Mouse (Mus musculus): Measurements from ENCODE around the gene Zfp536. TPM values are rescaled to one million over a fixed set of nuclear protein-coding genes. Genes with fewer than 3 reads are reported as not detected.

Zfp536 gene
- polyA plus RNA-seq, 1 experiment from 2014 or later = 3.7 TPM

GRCm38 (mm10) chr7:37481165-37481564 lies 292.3 kb downstream of the Zfp536 start:
- Histone ChIP-seq H3K4me2 (ENCODE audit: low read length) (no peak overlapping the region), H3K27me3 (ENCODE audit: insufficient read depth, low read length) (no peaks in the 10 kb centered on the region), H3K27ac (no peak overlapping the region), H3K36me3 (ENCODE audit: insufficient read depth, low read length) (no peaks in the 10 kb centered on the region), H3K4me3 (replicated peaks; ENCODE audit: low read depth, low read length) (no peak overlapping the region), H3K4me1 (replicated peaks; ENCODE audit: insufficient read depth, low read length) (no peaks in the 10 kb centered on the region), H3K9ac (ENCODE audit: low read depth, low read length) (no peak overlapping the region), H3K9me3 (replicated peaks; ENCODE audit: low read length) (no peaks in the 10 kb centered on the region)
- no peak for TF ChIP-seq CTCF (IDR thresholded peaks at IDR 0.05; ENCODE audit: low read depth)
- 81% methylated on average over 6 of the region's 6 CpGs for WGBS
- DNase-seq (ENCODE audit: low spot score) (no peak), ATAC-seq (replicated peaks; ENCODE audit: low FRiP score, low read depth) (no peak)

DNA sequence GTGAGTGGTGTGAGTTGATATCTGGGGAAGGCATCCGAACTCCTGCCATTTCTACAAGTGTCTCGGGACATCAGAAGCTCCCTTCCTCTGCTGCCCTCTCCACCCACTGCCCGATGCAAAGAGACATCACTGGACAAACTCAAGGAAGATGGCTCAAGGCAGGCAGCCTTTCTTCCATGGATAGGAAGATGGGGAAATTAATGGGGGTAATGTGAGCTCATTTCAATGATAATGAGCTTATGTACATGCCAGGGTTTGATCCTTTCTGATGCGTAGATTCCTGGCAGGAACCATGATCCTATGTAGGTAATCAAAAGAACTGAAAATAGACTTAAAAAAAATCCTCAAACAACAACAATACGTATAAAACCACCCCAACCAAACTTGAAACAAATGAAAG lies 296.1 kb downstream of the Zfp536 start:
- H3K9me3 ChIP-seq (replicated peaks; ENCODE audit: low read length) = no peaks in the 10 kb centered on the region
- ATAC-seq (replicated peaks; ENCODE audit: low FRiP score, low read depth) (no peak), DNase-seq (ENCODE audit: low spot score) (no peak)
- H3K36me3 ChIP-seq (ENCODE audit: insufficient read depth, low read length) = no peaks in the 10 kb centered on the region
- H3K4me1 ChIP-seq (replicated peaks; ENCODE audit: insufficient read depth, low read length) = no peaks in the 10 kb centered on the region
- no peak overlapping the region for H3K27ac ChIP-seq
- no peak overlapping the region for H3K9ac ChIP-seq (ENCODE audit: low read depth, low read length)
- no peak overlapping the region for H3K4me2 ChIP-seq (ENCODE audit: low read length)
- H3K4me3 ChIP-seq (replicated peaks; ENCODE audit: low read depth, low read length) = no peak overlapping the region
- 98% methylated on average over 5 of the region's 5 CpGs for WGBS
- no peaks in the 10 kb centered on the region for H3K27me3 ChIP-seq (ENCODE audit: insufficient read depth, low read length)
- no peak for TF ChIP-seq CTCF (IDR thresholded peaks at IDR 0.05; ENCODE audit: low read depth)

GRCm38 (mm10) chr7:37475485-37475884 lies 298.0 kb downstream of the Zfp536 start:
- Histone ChIP-seq H3K9me3 (replicated peaks; ENCODE audit: low read length) (no peaks in the 10 kb centered on the region), H3K9ac (ENCODE audit: low read depth, low read length) (no peak overlapping the region), H3K4me1 (replicated peaks; ENCODE audit: insufficient read depth, low read length) (no peaks in the 10 kb centered on the region), H3K36me3 (ENCODE audit: insufficient read depth, low read length) (no peaks in the 10 kb centered on the region), H3K27ac (no peak overlapping the region), H3K4me3 (replicated peaks; ENCODE audit: low read depth, low read length) (no peak overlapping the region), H3K27me3 (ENCODE audit: insufficient read depth, low read length) (no peaks in the 10 kb centered on the region), H3K4me2 (ENCODE audit: low read length) (no peak overlapping the region)
- no peak for TF ChIP-seq CTCF (IDR thresholded peaks at IDR 0.05; ENCODE audit: low read depth)
- 63% methylated on average over 2 of the region's 2 CpGs for whole genome bisulfite sequencing
- no peak for DNase-seq (ENCODE audit: low spot score)
- no peak for ATAC-seq (replicated peaks; ENCODE audit: low FRiP score, low read depth)

DNA sequence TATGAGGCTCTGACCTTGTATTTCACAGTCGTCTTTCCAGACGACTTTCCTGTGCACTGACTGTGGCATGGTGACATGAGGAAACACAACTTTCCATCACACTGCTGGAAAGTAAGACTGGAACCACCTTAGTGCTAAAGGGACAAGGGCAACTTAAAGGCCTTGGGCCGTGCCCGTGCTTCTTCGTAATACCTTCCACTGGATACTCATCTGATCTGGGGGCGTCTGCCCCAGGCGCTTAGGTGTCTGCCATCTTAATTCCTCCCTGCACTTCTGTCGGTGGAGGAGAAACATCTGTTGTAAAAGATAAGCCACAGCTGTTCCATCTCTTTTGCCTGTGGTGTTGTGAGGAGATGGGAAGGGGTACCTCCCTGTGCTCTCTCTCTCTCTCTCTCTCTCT lies 299.2 kb downstream of the Zfp536 start:
- DNase-seq (ENCODE audit: low spot score) (peak; percentile 40), ATAC-seq (replicated peaks; ENCODE audit: low FRiP score, low read depth) (0 out of 2 replicates have a peak, but pooled peaks have one; percentile 59)
- no peaks in the 10 kb centered on the region for H3K9me3 ChIP-seq (replicated peaks; ENCODE audit: low read length)
- no peak overlapping the region for H3K4me2 ChIP-seq (ENCODE audit: low read length)
- no peak overlapping the region for H3K4me3 ChIP-seq (replicated peaks; ENCODE audit: low read depth, low read length)
- no peak overlapping the region for H3K27ac ChIP-seq
- H3K27me3 ChIP-seq (ENCODE audit: insufficient read depth, low read length) = no peaks in the 10 kb centered on the region
- WGBS = 31% methylated on average over 8 of the region's 8 CpGs
- no peak for TF ChIP-seq CTCF (IDR thresholded peaks at IDR 0.05; ENCODE audit: low read depth)
- H3K9ac ChIP-seq (ENCODE audit: low read depth, low read length) = no peak overlapping the region
- no peaks in the 10 kb centered on the region for H3K36me3 ChIP-seq (ENCODE audit: insufficient read depth, low read length)
- no peaks in the 10 kb centered on the region for H3K4me1 ChIP-seq (replicated peaks; ENCODE audit: insufficient read depth, low read length)

GRCm38 (mm10) chr7:37473311-37474084 lies 299.9 kb downstream of the Zfp536 start:
- no peak for TF ChIP-seq CTCF (IDR thresholded peaks at IDR 0.05; ENCODE audit: low read depth)
- Histone ChIP-seq H3K9me3 (replicated peaks; ENCODE audit: low read length) (no peaks in the 10 kb centered on the region), H3K9ac (ENCODE audit: low read depth, low read length) (no peak overlapping the region), H3K4me2 (ENCODE audit: low read length) (no peak overlapping the region), H3K4me1 (replicated peaks; ENCODE audit: insufficient read depth, low read length) (no peaks in the 10 kb centered on the region), H3K27me3 (ENCODE audit: insufficient read depth, low read length) (no peaks in the 10 kb centered on the region), H3K36me3 (ENCODE audit: insufficient read depth, low read length) (no peaks in the 10 kb centered on the region), H3K27ac (no peak overlapping the region), H3K4me3 (replicated peaks; ENCODE audit: low read depth, low read length) (no peak overlapping the region)
- ATAC-seq (replicated peaks; ENCODE audit: low FRiP score, low read depth) = no peak
- WGBS = 55% methylated on average over 24 of the region's 24 CpGs
- DNase-seq (ENCODE audit: low spot score) = peak; percentile 19

- Histone ChIP-seq H3K9ac (ENCODE audit: low read depth, low read length) (no peak overlapping the region), H3K27me3 (ENCODE audit: insufficient read depth, low read length) (no peaks in the 10 kb centered on the region), H3K4me3 (replicated peaks; ENCODE audit: low read depth, low read length) (no peak overlapping the region), H3K9me3 (replicated peaks; ENCODE audit: low read length) (no peaks in the 10 kb centered on the region), H3K4me2 (ENCODE audit: low read length) (no peak overlapping the region), H3K27ac (no peak overlapping the region), H3K4me1 (replicated peaks; ENCODE audit: insufficient read depth, low read length) (no peaks in the 10 kb centered on the region), H3K36me3 (ENCODE audit: insufficient read depth, low read length) (no peaks in the 10 kb centered on the region)
- whole genome bisulfite sequencing = 63% methylated on average over 8 of the region's 8 CpGs
- ATAC-seq (replicated peaks; ENCODE audit: low FRiP score, low read depth) = no peak
- no peak for DNase-seq (ENCODE audit: low spot score)
- TF ChIP-seq CTCF (IDR thresholded peaks at IDR 0.05; ENCODE audit: low read depth) = peak; percentile 37; the same call in 1 of the 2 replicates
These were observed 301.7 kb downstream of the Zfp536 start for GRCm38 (mm10) chr7:37471726-37472125.

All from kidney, postnatal 0 days (tissue).